Mouse (Mus musculus): ENCODE data around the gene Naa10.
A peak's percentile ranks its signal among the peaks of the same experiment; 100 is the strongest.

Gene Naa10

GRCm38 (mm10) chrX:73921823-73922549, at the start of gene Naa10, which contains the start of gene Arhgap4:
Naa10 (minus strand) TSS chrX:73921944.
Arhgap4 (minus strand) TSS chrX:73921870.
- DNase-seq (ENCODE audit: low read depth) = peak; percentile 63

- DNase-seq (ENCODE audit: low read depth) = no peak
These were observed 49.0 kb upstream of the Naa10 start for GRCm38 (mm10) chrX:73970781-73971180.

- no peak for DNase-seq (ENCODE audit: low read depth)
These were observed 48.0 kb upstream of the Naa10 start for GRCm38 (mm10) chrX:73969729-73970128.

GRCm38 (mm10) chrX:73969167-73969566, 47.4 kb upstream of the Naa10 start:
- no peak for DNase-seq (ENCODE audit: low read depth)

GRCm38 (mm10) chrX:73967177-73968075, 45.7 kb upstream of the Naa10 start:
- DNase-seq (ENCODE audit: low read depth) = peak; percentile 75

- peak; percentile 65 for DNase-seq (ENCODE audit: low read depth)
These were observed 44.8 kb upstream of the Naa10 start, which contains the start of gene Hcfc1 for GRCm38 (mm10) chrX:73966248-73967176. Hcfc1 (minus strand) TSS chrX:73966357.

GRCm38 (mm10) chrX:73965307-73965706, 43.6 kb upstream of the Naa10 start:
- DNase-seq (ENCODE audit: low read depth) = no peak

- no peak for DNase-seq (ENCODE audit: low read depth)
These were observed 42.6 kb upstream of the Naa10 start for GRCm38 (mm10) chrX:73964363-73964762.

GRCm38 (mm10) chrX:73954988-73955387, 33.2 kb upstream of the Naa10 start:
- no peak for DNase-seq (ENCODE audit: low read depth)

GRCm38 (mm10) chrX:73952603-73953002, 30.9 kb upstream of the Naa10 start:
- DNase-seq (ENCODE audit: low read depth) = no peak

GRCm38 (mm10) chrX:73949341-73949740, 27.6 kb upstream of the Naa10 start:
- no peak for DNase-seq (ENCODE audit: low read depth)

- DNase-seq (ENCODE audit: low read depth) = peak; percentile 53
These were observed 26.9 kb upstream of the Naa10 start for GRCm38 (mm10) chrX:73948647-73949046.

- DNase-seq (ENCODE audit: low read depth) = no peak
These were observed 25.2 kb upstream of the Naa10 start for GRCm38 (mm10) chrX:73946896-73947295.

- DNase-seq (ENCODE audit: low read depth) = no peak
These were observed 20.6 kb upstream of the Naa10 start for GRCm38 (mm10) chrX:73942294-73942693.

GRCm38 (mm10) chrX:73941860-73942259, 20.1 kb upstream of the Naa10 start:
- no peak for DNase-seq (ENCODE audit: low read depth)

GRCm38 (mm10) chrX:73931871-73932270, 10.1 kb upstream of the Naa10 start:
- no peak for DNase-seq (ENCODE audit: low read depth)

- peak; percentile 66 for DNase-seq (ENCODE audit: low read depth)
These were observed 8.8 kb upstream of the Naa10 start, which contains the start of gene Renbp for GRCm38 (mm10) chrX:73930402-73931062. Renbp (minus strand) TSS chrX:73930850.

- no peak for DNase-seq (ENCODE audit: low read depth)
These were observed 772 bp upstream of the Naa10 start for GRCm38 (mm10) chrX:73922550-73922882.

- DNase-seq (ENCODE audit: low read depth) = no peak
These were observed 390 bp downstream of the Naa10 start for GRCm38 (mm10) chrX:73921285-73921822.

- no peak for DNase-seq (ENCODE audit: low read depth)
These were observed 3.1 kb downstream of the Naa10 start for GRCm38 (mm10) chrX:73918631-73919030.

- no peak for DNase-seq (ENCODE audit: low read depth)
These were observed 4.8 kb downstream of the Naa10 start for GRCm38 (mm10) chrX:73916945-73917344.

All from c-Kit-positive CD71-negative TER-119-negative erythroid progenitor cells, embryonic 14.5 days (primary cell).